Mouse (Mus musculus) heart, embryonic 16.5 days (tissue): Measurements from ENCODE around the gene Paqr4. TPM values are rescaled to one million over a fixed set of nuclear protein-coding genes. Genes with fewer than 3 reads are reported as not detected.
A peak's percentile ranks its signal among the peaks of the same experiment; 100 is the strongest.

Source experiments
- ATAC-seq: fragments of 200-750 bp; cut with Nextera tagmentation; replicated peaks from 2 replicates; pipeline ENCODE4 v1.8.0; 2017; ENCODE audit warnings: moderate number of reproducible peaks; ENCODE audit not compliant: insufficient read depth, low FRiP score; ENCODE audit errors: extremely low read depth
- H3K27ac ChIP-seq: fragments of 300-500 bp; sonication (generic); 2 replicates; pipeline ENCODE4 v1.5.1; 2014; ENCODE audit warnings: mild to moderate bottlenecking, low read length, control low read depth, moderate library complexity
- H3K27me3 ChIP-seq: fragments of 300-500 bp; sonication (generic); 2 replicates; pipeline ENCODE4 v1.6.1; 2014; ENCODE audit warnings: low read length, mixed read lengths; ENCODE audit not compliant: control insufficient read depth, insufficient read depth
- H3K36me3 ChIP-seq: fragments of 300-500 bp; sonication (generic); 2 replicates; pipeline ENCODE4 v1.6.1; 2014; ENCODE audit not compliant: control insufficient read depth, insufficient read depth
- H3K4me1 ChIP-seq: fragments of 300-500 bp; sonication (generic); 2 replicates; pipeline ENCODE4 v1.6.1; 2014; ENCODE audit warnings: low read length, mixed read lengths; ENCODE audit not compliant: control insufficient read depth, insufficient read depth
- H3K4me2 ChIP-seq: fragments of 300-500 bp; sonication (generic); 2 replicates; pipeline ENCODE4 v1.6.1; 2014; ENCODE audit warnings: low read depth, mild to moderate bottlenecking, control low read depth, low read length
- H3K4me3 ChIP-seq: fragments of 300-500 bp; sonication (generic); 2 replicates; pipeline ENCODE4 v1.5.1; 2014; ENCODE audit warnings: mild to moderate bottlenecking, control low read depth, low read length
- H3K9ac ChIP-seq: fragments of 300-500 bp; sonication (generic); 2 replicates; pipeline ENCODE4 v1.6.1; 2014; ENCODE audit warnings: low read length, control low read depth
- H3K9me3 ChIP-seq: fragments of 300-500 bp; sonication (generic); replicated peaks from 2 replicates; pipeline ENCODE4 v1.6.1; 2016; ENCODE audit warnings: low read length; ENCODE audit not compliant: control insufficient read depth
- WGBS: fragments of 180-500 bp; shearing (Covaris S2); extraction: QIAGEN DNeasy Blood & Tissue Kit; methylation state at CpG from one replicate; pipeline ENCODE4 v1.1.7; 2014; 5-methylcytosine and 5-hydroxymethylcytosine counted together
- polyA plus RNA-seq: library from polyadenylated mRNA; unstranded; fragments of >200 nt; fragmentation: Nextera tagmentation; extraction: Ambion mirVana; gene quantifications from 2 replicates; pipeline ENCODE4 v1.2.1, GENCODE M21; 2015

Paqr4 gene
- polyA plus RNA-seq, 1 experiment from 2014 or later, result 16.8 TPM

- H3K4me3 ChIP-seq, result peak overlapping the region; percentile 79
- H3K36me3 ChIP-seq, result peaks cover 6% of the 10 kb centered on the region; the same call in 1 of the 2 replicates
- H3K4me1 ChIP-seq, result peaks cover 22% of the 10 kb centered on the region
- ATAC-seq, result no peak
- peak overlapping the region; percentile 83; the same call in 1 of the 2 replicates for H3K9ac ChIP-seq
- H3K27ac ChIP-seq, result no peak overlapping the region
- peak overlapping the region; percentile 99 for H3K4me2 ChIP-seq
- WGBS, result 56% methylated on average over 2 of the region's 2 CpGs
- H3K9me3 ChIP-seq, result no peaks in the 10 kb centered on the region
- peaks cover 34% of the 10 kb centered on the region for H3K27me3 ChIP-seq
Measured at GRCm38 (mm10) chr17:23738836-23739201, 1.8 kb downstream of the Paqr4 start.

GRCm38 (mm10) chr17:23737493-23738445 lies 2.9 kb downstream of the Paqr4 start:
- H3K4me3 ChIP-seq, result no peak overlapping the region
- peaks cover 22% of the 10 kb centered on the region for H3K4me1 ChIP-seq
- no peak overlapping the region for H3K27ac ChIP-seq
- H3K9ac ChIP-seq, result no peak overlapping the region
- no peak for ATAC-seq
- no peak overlapping the region for H3K4me2 ChIP-seq
- 67% methylated on average over 15 of the region's 15 CpGs for WGBS
- peaks cover 23% of the 10 kb centered on the region for H3K27me3 ChIP-seq
- no peaks in the 10 kb centered on the region for H3K9me3 ChIP-seq
- H3K36me3 ChIP-seq, result peaks cover 6% of the 10 kb centered on the region; the same call in 1 of the 2 replicates

- 60% methylated on average over 1 of the region's 1 CpGs for WGBS
- ATAC-seq, result no peak
Measured at GRCm38 (mm10) chr17:23734341-23734740, 6.3 kb downstream of the Paqr4 start.

GRCm38 (mm10) chr17:23730441-23730840 lies 10.2 kb downstream of the Paqr4 start:
- no peak overlapping the region for H3K9ac ChIP-seq
- no peak overlapping the region for H3K27ac ChIP-seq
- ATAC-seq, result no peak
- no peak overlapping the region for H3K4me3 ChIP-seq
- H3K36me3 ChIP-seq, result no peaks in the 10 kb centered on the region
- no peaks in the 10 kb centered on the region for H3K27me3 ChIP-seq
- 35% methylated on average over 1 of the region's 1 CpGs for WGBS
- no peak overlapping the region for H3K4me2 ChIP-seq
- H3K4me1 ChIP-seq, result peaks cover 10% of the 10 kb centered on the region
- no peaks in the 10 kb centered on the region for H3K9me3 ChIP-seq

More at GRCm38 (mm10) chr17:23734341-23734740, 6.3 kb downstream of the Paqr4 start:
- Histone ChIP-seq H3K27me3 (no peaks in the 10 kb centered on the region; the same call in 1 of the 2 replicates), H3K27ac (no peak overlapping the region), H3K9ac (no peak overlapping the region), H3K4me3 (no peak overlapping the region), H3K4me1 (peaks cover 10% of the 10 kb centered on the region; the same call in 1 of the 2 replicates), H3K36me3 (peaks cover 6% of the 10 kb centered on the region; the same call in 1 of the 2 replicates), H3K9me3 (no peaks in the 10 kb centered on the region), H3K4me2 (no peak overlapping the region)

- peaks cover 10% of the 10 kb centered on the region for H3K4me1 ChIP-seq
- no peaks in the 10 kb centered on the region for H3K27me3 ChIP-seq
- H3K36me3 ChIP-seq, result no peaks in the 10 kb centered on the region
- H3K9me3 ChIP-seq, result no peaks in the 10 kb centered on the region
- peak overlapping the region; percentile 80 for H3K27ac ChIP-seq
- H3K4me2 ChIP-seq, result peak overlapping the region; percentile 62
- ATAC-seq, result peak; percentile 88
- peak overlapping the region; percentile 77 for H3K4me3 ChIP-seq
- peak overlapping the region; percentile 78 for H3K9ac ChIP-seq
- under 1% methylated on average over 20 of the region's 20 CpGs for WGBS
Measured at GRCm38 (mm10) chr17:23726758-23727142, 13.9 kb downstream of the Paqr4 start.

GRCm38 (mm10) chr17:23725999-23726757 lies 14.5 kb downstream of the Paqr4 start, which contains the start of gene Pkmyt1:
TSS of gene Pkmyt1 (plus strand) at chr17:23726336.
- WGBS, result 1% methylated on average over 73 of the region's 73 CpGs
- Histone ChIP-seq H3K27me3 (no peaks in the 10 kb centered on the region), H3K4me1 (peaks cover 10% of the 10 kb centered on the region), H3K9me3 (no peaks in the 10 kb centered on the region), H3K9ac (peak within 1 kb of the TSS; percentile 78), H3K4me2 (peak within 1 kb of the TSS; percentile 62), H3K27ac (peak within 1 kb of the TSS; percentile 80), H3K4me3 (peak within 1 kb of the TSS; percentile 77), H3K36me3 (no peaks in the 10 kb centered on the region)
- peak; percentile 97 for ATAC-seq

- peaks cover 10% of the 10 kb centered on the region for H3K4me1 ChIP-seq
- no peaks in the 10 kb centered on the region for H3K36me3 ChIP-seq
- no peaks in the 10 kb centered on the region for H3K27me3 ChIP-seq
- H3K4me2 ChIP-seq, result peak overlapping the region; percentile 62
- ATAC-seq, result no peak
- peak overlapping the region; percentile 37 for H3K27ac ChIP-seq
- peak overlapping the region; percentile 64 for H3K9ac ChIP-seq
- WGBS, result 49% methylated on average over 4 of the region's 4 CpGs
- H3K4me3 ChIP-seq, result peak overlapping the region; percentile 77
- no peaks in the 10 kb centered on the region for H3K9me3 ChIP-seq
Measured at GRCm38 (mm10) chr17:23725477-23725876, 15.2 kb downstream of the Paqr4 start.

GRCm38 (mm10) chr17:23722376-23723125 lies 18.1 kb downstream of the Paqr4 start, which contains the start of gene 1520401A03Rik:
TSS of gene 1520401A03Rik (minus strand) at chr17:23722783.
- no peak within 1 kb of the TSS for H3K4me2 ChIP-seq
- no peak within 1 kb of the TSS for H3K27ac ChIP-seq
- ATAC-seq, result no peak
- H3K36me3 ChIP-seq, result no peaks in the 10 kb centered on the region
- no peak within 1 kb of the TSS for H3K4me3 ChIP-seq
- WGBS, result 46% methylated on average over 7 of the region's 7 CpGs
- H3K4me1 ChIP-seq, result peaks cover 10% of the 10 kb centered on the region
- H3K27me3 ChIP-seq, result 0 out of 2 replicates have a peak, but pooled peaks cover 4% of the 10 kb centered on the region
- H3K9me3 ChIP-seq, result no peaks in the 10 kb centered on the region
- H3K9ac ChIP-seq, result no peak within 1 kb of the TSS
